Mouse (Mus musculus): ENCODE measurements around the gene Ttll11.

GRCm38 (mm10) chr2:35878506-35878905, 101.2 kb downstream of the Ttll11 start:
- TF ChIP-seq CTCF (IDR thresholded peaks at IDR 0.05; ENCODE audit: control insufficient read depth, insufficient read depth, low read length) (no peak), POLR2A (IDR thresholded peaks at IDR 0.05; ENCODE audit: borderline replicate concordance, control insufficient read depth, low read depth, low read length) (no peak)

All from bone marrow, adult 2 months (tissue).